33 mouse cellular contexts compared by ENCODE assay signal in the genomic region with DNA sequence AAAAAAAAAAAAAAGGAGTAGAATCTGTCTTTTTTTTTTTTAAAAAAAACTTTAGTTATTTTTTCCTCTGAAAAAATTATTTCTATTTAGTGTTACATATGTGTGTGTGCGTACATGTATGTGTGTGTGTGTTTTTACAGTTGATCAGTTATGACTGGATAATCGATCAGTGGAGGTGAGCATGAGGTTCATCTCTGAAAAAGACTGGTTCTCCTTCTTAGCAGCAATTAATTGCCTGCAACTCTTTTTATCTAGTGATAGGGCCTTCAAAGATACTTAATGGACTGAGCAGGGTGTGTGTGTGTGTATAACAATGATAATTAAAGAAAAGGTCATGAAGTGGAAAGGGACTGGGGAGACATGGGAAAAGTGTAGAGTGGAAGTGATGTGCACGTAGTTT. TPM values are rescaled to one million over a fixed set of nuclear protein-coding genes. Genes with fewer than 3 reads are reported as not detected.
"Had no signal": no experiment of that assay in that cellular context is flagged by ENCODE, and none has a peak within 500 bp of the region (broad histone marks: within the 10 kb centered on the region; RNA-seq: fewer than 3 reads in every experiment).

No protein-coding gene starts in this region.

- H3K36me3 ChIP-seq: embryonic facial prominence, embryonic 12.5 days; forebrain, embryonic 12.5 days; forebrain, embryonic 15.5 days had no signal

- H3K27me3 ChIP-seq: embryonic facial prominence, embryonic 12.5 days; embryonic facial prominence, embryonic 13.5 days; embryonic facial prominence, embryonic 15.5 days; forebrain, embryonic 12.5 days; forebrain, embryonic 13.5 days; forebrain, embryonic 15.5 days had no signal

- H3K27ac ChIP-seq: embryonic facial prominence, embryonic 10.5 days; embryonic facial prominence, embryonic 12.5 days; embryonic facial prominence, embryonic 13.5 days; embryonic facial prominence, embryonic 15.5 days; forebrain, embryonic 10.5 days; forebrain, embryonic 12.5 days; forebrain, embryonic 13.5 days; forebrain, embryonic 15.5 days; gastrocnemius, adult 2 months; heart, adult 2 months; heart, embryonic 10.5 days had no signal

- H3K4me3 ChIP-seq: embryonic facial prominence, embryonic 10.5 days; embryonic facial prominence, embryonic 12.5 days; embryonic facial prominence, embryonic 13.5 days; embryonic facial prominence, embryonic 15.5 days; erythroblast, embryonic 14.5 days; forebrain, embryonic 10.5 days; forebrain, embryonic 12.5 days; forebrain, embryonic 13.5 days; forebrain, embryonic 15.5 days; gastrocnemius, adult 2 months; heart, adult 2 months; heart, embryonic 10.5 days had no signal

- H3K9ac ChIP-seq: embryonic facial prominence, embryonic 12.5 days; embryonic facial prominence, embryonic 13.5 days; embryonic facial prominence, embryonic 15.5 days; forebrain, embryonic 12.5 days; forebrain, embryonic 13.5 days; forebrain, embryonic 15.5 days; forebrain, postnatal 0 days had no signal

- H3K9me3 ChIP-seq: embryonic facial prominence, embryonic 10.5 days; embryonic facial prominence, embryonic 12.5 days; embryonic facial prominence, embryonic 13.5 days; embryonic facial prominence, embryonic 15.5 days; forebrain, embryonic 10.5 days; forebrain, embryonic 12.5 days; forebrain, embryonic 13.5 days; forebrain, embryonic 15.5 days; heart, embryonic 10.5 days had no signal

- DNase-seq: cerebellum, adult 9-11 months; cerebellum, postnatal 10 days; cerebellum, postnatal 14 days; cerebellum, postnatal 25 days; cerebellum, postnatal 36 days; embryo, embryonic 11 days; forebrain, postnatal 0 days; gastrocnemius, adult 2 months; gastrocnemius, postnatal 10 days; gastrocnemius, postnatal 14 days; gastrocnemius, postnatal 25 days; gastrocnemius, postnatal 36 days; heart, adult 11 months; heart, adult 18-20 months; heart, adult 2 months had no signal

- H3K4me1 ChIP-seq: embryonic facial prominence, embryonic 10.5 days; embryonic facial prominence, embryonic 12.5 days; embryonic facial prominence, embryonic 13.5 days; embryonic facial prominence, embryonic 15.5 days; forebrain, embryonic 10.5 days; forebrain, embryonic 12.5 days; forebrain, embryonic 13.5 days; forebrain, embryonic 15.5 days; heart, embryonic 10.5 days had no signal

RNA-seq across cellular contexts. Expression of gene Mlana, which starts 53.4 kb away (rescaled TPM):
- total RNA-seq: common myeloid progenitor, adult 5-6 weeks; forebrain, postnatal 0 days; gastrocnemius, adult 18-20 months; gastrocnemius, adult 2 months; gastrocnemius, adult 8-10 months; gastrocnemius, postnatal 14 days; gastrocnemius, postnatal 25 days; granulocyte monocyte progenitor cell, adult 5-6 weeks had no signal
- polyA plus RNA-seq: cortical plate, adult 2 months; erythroblast, embryonic 14.5 days; forebrain, embryonic 12.5 days; forebrain, embryonic 13.5 days; forebrain, embryonic 14.5 days; forebrain, embryonic 15.5 days; forebrain, embryonic 16.5 days; forebrain, postnatal 0 days; gonadal fat pad, adult 2 months had no signal
